Mouse (Mus musculus) urinary bladder, postnatal 25 days (tissue): ENCODE measurements around the gene Creb5.
"Not testable (repeated sequence)": the region's sequence is repeated elsewhere in the genome, so short reads cannot be mapped to it uniquely, and the experiment has no call there.

Source experiments
- DNase-seq: peaks from one replicate; pipeline ENCODE4 v3.0.0; 2022; ENCODE audit warnings: low spot score

The Creb5 gene

DNA sequence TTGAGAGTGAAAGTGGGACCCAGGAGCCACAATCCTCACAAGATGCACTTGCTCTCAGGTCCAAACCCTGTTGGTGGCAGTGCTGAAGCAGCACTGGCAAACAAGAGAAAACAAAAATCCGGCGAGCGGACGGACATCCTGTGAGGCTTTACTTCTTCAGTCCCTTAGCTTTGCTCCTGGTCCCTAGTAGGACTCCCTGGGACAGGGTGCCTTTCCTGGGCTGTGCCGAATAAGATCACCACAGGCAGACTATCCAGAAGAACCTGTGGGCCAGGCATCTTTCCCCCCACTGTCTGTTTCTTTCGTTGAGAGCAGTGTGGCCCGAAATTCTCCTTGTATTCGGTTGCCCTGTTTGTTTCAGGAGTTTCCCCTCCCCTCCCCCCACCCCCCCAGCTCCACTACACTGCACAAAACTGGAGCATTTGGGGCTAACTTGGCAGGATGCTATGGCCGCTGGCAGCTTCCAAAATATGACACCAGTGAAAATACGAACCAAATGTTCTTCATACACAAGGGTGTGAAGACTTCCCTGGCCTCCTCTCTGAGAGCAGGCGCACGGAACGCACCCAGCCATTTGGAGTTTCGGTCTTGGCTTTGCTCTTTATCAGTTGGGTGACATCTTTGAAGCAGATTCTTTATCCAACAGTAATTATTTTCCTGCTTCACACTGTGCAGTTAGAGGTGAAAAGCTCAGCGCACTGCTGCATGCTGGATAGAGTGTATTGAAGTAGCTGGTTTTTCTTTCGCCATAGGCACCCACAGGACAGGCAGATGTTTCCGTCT, 32.7 kb downstream of the Creb5 start:
- peak; percentile 5 for DNase-seq

DNA sequence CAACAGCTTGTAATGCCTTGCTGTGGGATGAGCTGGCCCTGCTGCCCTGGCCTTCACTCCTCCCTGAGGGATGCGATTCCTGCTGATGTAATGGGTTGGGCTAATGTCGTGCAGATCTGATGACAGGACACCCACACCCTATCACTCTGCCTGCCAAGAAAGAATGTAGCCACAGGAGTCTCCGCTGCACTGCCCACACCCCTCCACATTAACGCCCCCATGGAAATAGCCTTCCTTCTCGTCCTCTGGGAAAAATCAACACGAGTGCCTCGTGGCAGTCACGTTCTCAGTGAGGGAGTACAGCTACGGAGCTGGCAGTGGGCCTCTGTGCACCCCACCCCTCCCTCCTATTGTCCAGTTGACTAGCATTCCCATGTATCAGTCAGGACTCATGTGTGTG, 50.3 kb downstream of the Creb5 start:
- peak; percentile 6 for DNase-seq

DNA sequence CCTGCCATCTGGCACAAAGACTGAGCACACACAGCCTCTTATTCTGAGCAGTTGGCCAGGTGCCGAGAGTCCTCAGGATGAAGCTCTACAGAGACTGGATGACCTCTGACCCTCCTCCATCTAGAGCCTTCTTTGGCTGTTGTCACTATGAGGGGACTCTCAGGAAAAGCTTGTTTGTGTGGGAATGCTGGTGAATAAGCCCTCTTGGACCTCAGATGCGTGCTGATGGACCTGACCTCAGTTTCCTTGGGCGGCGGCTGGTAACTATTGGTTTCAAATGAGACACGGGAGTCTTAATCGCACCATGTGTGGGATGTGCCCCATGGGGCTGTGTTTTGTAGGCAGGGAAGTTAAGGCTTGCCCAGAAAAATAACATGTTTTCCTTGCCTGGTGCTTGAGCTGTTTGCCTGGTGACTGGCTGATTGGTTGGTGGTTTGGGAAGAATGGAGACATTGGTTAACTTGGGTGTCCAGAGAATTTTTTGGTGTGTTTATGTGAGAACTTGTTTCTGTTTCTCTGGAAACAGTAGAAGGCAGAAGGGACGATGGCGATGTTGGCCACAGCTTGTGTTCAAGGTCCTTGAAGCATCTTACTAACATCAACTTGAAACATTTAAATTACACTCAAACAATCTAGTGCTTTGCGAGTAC, 65.4 kb downstream of the Creb5 start:
- DNase-seq: no peak

DNA sequence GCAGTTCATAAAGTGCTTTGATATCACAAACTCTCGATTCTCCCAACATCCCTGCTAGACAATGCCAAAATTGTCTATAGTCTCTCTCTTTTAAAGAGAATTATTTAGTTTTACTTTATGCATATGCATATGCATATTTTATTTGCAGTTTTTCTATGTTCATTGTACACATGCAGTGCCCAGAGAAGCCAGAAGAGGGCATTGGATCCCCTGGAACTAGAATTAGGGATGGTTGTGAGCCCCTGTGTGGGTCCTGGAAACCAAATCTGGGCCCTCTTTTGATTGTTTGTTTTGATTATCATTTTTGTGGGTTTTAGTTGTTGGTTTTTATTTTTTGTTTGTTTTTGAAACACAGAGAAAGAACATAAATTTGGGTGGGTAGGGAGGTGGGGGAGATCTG, 69.3 kb downstream of the Creb5 start:
- DNase-seq: no peak

DNA sequence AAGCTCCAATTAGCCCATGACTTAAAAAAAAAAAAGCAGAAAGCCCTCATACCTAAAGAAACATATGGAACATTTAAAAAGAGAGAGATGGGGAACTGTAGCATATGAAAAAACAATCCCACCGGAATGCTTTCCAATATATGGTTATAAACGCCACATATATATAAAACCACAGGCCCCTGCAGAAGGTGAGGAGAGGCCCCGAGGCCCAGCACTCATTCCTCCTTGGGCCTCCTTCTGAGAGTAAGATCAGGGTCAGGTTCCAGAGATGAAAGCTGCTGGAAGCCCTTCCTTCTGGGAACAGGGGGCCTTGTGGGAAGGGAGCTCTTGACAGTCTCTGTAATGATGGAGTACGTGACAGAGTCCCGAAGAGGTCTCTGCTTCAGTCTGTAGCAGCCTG, 76.5 kb downstream of the Creb5 start:
- DNase-seq: no peak

DNA sequence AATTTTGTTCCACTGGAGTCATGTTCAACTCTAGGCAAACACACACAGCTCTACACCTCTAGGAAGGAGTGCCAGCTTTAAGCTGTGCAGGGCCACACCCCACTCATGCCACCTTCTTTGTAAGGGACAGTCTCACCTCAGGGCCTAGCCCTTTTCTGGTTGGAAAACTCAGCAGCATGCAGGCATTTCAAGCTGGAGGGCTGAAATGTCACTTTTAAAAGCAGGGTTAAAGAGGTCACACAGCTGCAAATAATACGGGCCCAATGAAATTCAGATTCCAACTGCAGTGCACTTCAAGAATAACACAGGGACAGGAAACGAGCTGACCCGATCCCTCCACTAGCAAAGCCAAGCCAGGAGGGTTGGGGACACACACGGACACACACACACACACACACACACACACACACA, 76.9 kb downstream of the Creb5 start:
- no peak for DNase-seq

DNA sequence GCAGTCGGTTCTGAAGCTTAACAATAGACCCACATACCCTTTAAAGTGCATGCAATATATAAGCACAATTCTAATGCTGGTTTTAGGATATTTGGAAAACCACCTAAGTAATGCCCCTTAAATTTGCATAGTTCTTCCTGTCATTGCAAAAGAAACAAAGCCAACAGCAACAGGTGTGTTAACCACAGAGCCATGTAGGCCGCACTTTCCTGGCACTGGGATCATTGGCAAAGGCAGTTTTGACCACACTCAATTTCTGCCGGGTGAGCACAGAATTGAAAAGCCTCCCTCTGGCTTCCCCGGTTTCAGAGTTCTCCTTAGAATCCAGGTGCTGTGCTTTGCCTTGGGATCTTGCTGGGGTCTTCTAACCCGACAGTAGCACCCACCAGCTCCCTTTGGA, 82.1 kb downstream of the Creb5 start:
- no peak for DNase-seq

DNA sequence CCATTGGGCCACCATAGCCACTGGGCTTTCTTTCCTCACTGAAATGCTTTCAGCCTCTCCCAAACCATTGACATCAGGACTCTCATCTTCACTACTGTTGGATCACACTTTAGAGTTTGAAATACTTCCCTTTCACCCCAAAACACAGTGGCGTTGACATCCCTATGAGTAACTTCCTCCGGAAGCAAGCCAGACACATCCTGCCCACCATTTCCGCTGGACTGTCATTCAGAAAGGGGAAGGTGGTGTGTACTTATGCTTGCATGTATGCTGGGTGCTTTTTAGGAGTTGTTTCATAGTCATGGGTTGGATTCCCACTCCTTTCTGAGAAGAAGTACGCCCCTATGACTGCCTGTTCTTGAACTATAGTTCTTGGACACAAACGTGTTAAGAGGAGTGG, 82.9 kb downstream of the Creb5 start:
- no peak for DNase-seq

DNA sequence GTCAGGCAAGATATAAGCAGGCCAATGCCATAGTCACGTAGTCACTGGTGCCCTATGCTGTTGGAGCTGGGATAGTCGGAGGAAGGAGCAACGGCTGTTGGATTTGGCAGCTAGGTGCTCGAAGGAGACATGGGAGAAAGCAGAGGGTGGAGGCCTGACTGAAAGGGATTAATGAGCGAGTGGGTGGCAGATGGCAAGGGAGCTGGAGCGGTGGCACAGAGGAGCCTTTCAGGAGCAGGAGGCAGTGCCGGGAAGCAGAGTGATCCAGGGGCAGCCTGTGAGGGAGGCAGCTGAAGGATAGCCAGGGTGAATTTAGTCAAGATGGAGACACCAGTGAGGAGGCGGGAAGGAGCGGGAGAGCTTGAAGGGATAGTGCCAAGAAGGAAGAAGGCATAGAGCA, 84.9 kb downstream of the Creb5 start:
- DNase-seq: no peak

DNA sequence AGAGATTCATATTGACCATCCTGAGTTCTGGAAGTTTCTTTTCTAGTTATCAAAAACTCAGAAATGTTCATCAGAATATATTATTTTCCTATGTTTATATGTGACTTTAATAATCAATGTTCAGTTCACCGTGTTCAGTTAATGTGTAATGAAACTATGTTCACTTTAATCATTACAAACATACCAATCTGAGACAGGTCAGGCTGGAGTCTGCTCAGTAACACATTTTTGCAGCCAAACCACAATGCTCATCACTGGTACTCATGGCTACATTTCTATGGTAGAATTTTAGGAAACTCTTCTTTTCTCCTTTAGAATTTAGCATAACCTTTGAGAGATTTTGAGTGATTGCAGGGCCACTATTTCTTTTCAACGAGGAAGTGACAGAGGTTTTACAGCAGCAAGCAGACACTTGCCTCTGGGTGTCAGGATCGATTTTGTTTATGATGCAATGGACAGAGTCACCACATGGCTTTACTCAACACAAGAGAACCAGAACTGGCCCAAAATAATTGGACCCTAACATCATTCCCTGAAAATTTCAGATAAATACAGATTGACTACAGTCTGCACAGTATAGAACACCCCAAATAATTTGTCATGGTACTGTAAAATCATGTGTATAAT, 87.4 kb downstream of the Creb5 start:
- DNase-seq: no peak

DNA sequence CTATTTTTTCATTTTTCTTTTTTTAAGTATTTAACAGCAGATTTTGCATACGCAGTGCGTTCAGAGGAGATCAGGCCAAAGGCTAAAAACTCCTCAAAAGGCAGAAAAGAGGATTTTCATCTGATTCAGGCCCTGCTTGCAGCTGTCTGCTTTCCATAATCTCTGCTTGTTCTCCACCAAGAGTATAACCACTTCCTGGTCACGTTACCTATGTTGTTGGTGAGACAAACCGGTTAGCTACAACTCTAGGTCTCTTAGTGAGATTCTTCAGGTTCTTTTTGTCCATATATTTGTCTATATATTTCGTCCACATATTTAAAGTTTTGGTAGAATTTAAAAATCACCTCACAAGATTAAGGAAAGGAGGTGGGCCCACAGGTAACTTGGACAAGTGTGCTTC, 102.2 kb downstream of the Creb5 start:
- no peak for DNase-seq

DNA sequence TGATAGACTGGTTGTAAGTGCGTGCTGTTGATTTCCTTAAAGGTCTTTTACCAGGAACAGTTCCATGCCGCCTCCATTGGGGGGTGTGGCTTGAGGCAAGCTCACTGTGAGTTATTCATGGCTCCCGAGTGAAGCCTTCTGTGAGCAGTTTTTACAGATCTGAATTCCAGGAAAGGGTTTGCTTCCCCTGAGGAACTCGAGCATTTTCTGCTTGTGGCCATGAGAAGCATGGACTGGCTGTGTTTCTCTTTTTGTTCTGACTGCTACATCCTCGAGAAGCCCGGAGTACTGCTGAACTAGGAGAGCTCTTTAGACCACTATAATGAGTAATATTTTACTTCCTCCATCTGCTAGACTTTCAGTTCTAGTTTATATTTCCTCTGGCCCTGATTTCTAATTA, 103.3 kb downstream of the Creb5 start:
- DNase-seq: peak; percentile 20

DNA sequence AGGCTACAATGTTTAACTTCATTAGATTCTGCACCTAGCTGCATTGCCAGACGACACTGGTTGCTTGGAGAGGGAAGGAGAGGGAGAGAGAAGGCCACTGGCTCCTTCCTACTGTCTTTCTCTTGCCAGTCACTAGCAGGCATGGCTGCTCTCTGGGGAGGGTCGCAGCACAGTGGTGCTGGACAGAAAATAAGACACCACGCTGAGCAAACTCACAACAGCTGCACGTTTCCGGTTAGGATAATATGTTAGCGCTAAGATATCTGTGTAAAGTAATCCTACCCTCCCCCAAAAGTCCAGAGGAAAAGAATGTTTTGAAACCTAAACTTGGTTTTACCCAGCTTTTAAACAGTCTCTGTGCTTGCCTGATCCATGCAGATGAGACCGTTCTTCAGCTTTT, 107.0 kb downstream of the Creb5 start:
- DNase-seq: no peak

DNA sequence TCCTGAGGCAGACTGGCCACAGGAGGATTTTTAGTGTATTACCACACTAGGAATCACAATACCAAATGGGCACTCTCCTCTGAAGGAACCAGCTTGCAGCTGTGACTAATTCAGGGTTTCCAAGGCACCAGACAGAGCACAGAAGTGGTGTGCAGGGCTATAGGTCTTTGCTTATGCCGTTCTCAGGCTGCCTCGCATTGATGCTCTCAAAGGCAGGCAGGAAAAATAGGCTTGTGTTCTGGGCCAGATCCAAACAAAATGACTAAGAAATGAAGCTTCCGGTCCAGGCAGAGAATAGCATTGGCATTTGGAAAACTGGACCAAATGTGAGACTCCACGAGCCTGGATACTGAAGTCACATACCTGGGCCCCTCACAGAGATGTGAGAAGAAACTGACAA, 108.1 kb downstream of the Creb5 start:
- no peak for DNase-seq

DNA sequence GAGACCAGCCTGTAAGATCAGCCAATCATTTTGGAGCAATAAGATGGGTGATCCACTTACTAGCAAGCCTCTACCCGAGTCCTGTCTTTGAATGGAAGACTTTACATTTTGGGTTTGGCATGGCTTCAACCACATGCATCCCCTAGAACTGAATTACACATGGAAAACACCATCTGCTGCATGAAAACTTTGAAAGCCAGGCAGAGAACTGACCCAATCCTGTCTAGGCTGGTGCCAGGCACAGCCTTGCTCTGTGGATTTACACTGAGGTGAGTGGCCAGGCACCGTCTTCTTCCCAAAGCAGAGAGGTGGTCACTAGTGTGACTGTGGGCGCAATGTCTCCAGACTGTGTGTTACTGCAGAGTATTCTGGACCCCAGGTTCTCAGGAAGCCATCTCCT, 109.4 kb downstream of the Creb5 start:
- DNase-seq: no peak

DNA sequence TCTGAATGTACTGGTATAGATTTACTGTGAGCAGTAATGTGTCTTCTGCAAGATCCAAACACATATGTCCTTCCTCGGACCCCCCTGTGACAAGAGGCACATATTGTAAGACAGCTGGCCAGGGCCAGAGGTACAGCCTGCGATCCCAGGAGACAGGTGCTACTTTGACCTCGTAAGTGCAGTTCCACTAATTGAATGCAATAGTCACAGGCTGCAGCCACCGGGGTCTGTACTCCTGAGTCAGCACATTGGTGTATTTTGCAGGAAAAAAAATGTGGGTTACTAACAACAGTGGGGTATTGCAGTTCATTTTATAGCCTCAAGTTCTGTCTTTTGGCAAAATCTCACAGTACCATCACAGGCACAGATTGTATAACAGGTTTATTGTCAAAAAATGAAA, 110.7 kb downstream of the Creb5 start:
- no peak for DNase-seq

DNA sequence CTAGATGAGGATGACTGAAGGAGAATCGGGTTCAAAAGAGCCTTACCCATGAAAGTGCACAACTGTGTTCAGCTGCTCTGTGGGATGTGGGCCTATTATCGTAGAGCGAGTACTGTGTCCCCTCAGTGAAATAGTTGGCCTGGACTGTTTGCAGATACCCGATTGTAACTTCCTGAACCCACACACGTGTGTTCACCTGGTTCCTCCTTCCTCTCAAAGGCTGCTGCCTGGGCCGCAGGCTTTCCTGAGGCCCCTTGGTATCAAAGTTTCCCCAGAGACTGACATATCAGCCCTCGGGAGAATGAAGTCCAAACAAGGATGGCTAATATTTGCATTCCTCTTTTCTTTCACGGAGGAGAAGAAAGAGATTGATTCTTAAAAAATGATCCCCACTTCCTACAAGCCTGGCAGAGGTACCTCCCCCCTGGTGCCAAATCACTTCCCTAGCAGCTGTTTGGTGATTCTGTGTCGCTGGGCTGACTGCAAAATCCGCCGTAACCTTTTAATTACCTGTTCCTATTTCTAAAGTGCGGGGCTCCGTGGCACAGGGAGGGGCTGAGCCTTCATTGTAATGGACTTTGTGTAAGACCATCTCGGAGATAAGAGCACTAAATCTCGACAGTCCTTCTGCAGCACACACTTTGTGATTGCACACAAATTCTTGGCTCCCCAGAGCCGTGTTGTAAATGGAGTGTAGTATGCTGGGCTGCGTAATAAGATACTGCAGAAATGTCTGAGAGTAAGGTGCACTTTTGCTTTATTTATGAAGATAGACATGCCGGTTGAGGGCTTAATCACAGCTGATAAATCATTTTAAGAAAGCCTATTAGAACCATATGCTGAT, 111.4 kb downstream of the Creb5 start:
- DNase-seq: no peak

DNA sequence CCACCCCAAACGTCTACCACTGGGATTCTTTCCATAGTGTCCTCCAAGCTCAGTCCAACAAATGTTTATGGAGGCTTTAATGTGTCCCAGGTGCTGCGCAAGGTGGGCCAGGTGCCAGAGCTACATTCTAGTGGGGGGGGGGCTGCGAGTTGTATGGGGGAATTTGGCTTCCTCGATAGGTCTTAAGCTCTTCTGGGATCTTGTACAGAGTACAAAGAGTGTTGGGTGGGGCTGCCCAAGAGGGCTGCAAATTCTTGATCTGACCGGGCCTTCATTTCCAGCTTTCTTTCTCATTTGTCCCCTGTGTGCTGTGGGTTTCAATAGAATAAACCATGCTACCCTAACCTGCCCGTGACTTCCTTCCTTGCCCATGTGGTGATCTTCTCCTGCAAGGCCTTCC, 114.3 kb downstream of the Creb5 start:
- DNase-seq: no peak

DNA sequence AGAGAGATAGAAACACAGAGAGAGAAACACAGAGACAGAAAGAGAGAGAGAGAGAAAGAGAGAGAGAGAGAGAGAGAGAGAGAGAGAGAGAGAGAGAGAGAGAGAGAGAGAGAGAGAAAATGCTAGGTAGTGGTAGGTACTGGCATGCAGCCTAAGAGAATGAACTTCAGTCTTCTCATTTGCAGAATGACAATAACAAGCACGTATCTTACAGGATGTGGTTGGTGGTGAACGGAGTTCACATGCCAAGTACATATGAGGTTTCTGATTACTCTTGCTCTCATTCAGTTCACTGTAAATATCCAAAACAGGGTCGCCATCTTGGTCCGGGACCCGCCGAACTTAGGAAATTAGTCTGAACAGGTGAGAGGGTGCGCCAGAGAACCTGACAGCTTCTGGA, 115.5 kb downstream of the Creb5 start:
- DNase-seq: not testable (repeated sequence)

DNA sequence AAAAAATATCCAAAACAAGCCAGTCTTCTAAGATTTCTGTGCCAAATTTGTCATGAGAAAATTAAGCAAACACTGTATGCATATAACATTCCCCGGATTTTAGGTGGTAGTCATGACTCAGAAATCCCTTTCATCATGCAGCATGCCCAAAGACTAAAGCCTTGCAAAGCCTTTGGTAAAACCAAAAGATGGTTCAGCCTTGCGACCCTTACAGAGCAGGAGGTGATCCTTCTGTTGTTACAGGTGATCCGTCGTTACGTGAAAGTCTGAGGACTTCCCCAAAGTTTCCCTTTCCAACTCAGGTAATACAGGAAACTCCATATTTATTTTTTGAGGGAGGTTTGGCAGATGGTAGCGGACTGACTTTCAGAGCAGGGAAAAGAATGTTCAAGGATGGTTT, 122.1 kb downstream of the Creb5 start:
- DNase-seq: no peak

DNA sequence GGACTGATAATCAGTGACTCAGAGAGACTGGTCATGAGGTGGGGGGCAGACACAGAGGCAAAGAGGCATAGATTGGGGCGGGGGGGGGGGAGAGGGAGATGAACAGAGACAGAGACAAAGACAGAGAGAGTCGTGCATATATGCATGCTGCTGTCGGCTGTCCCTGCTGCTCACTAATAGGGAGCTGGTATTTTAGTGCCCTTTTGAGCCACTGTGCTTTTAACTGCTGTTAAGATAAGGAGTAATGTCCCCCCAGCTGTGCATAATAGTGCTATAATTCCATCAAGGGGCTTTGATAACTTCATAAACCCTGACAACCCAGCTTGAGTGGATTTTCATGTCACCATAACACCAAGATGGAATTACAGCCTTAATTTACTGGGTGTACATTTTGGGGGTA, 134.3 kb downstream of the Creb5 start:
- no peak for DNase-seq

DNA sequence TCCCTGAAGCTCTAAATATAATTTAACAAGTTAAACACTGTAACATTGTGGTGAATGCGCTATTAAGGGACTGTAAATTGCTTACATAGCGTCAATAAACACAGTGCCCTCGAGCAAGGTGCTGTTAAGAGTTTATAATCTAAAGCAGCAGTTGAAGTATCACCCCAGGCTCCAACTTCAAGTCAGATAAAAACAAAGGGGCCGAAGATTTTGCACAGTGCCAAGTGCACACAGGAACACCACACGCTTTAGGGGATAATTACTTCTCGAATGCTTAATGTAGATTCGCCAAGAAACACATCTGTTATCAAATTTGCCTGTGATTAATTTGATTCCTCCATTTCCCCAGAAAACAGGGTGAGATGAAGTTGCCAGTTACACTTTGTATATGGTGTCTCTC, 142.3 kb downstream of the Creb5 start:
- no peak for DNase-seq

DNA sequence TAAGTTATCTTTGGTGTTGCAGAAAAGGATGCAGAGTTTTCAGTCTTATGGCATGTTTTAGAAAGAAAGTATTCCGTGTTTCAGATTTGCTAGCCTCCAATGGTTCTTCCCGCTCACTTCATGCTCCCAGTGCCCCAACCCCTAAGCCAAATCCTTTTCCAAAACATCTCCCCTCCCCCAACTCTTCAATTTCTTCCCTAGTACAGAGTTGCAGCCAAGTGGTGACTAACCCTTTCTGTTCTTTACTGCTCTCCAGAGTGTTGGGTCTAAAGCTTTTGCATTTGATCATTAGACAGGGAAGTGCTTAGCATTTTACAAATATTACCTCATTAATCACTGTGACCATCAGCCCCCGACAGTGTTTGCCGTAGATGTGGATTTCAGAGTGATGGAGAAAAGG, 142.8 kb downstream of the Creb5 start:
- no peak for DNase-seq
